Mouse (Mus musculus) forebrain, embryonic 13.5 days (tissue): ENCODE data around the gene Zfp568. TPM values are rescaled to one million over a fixed set of nuclear protein-coding genes. Genes with fewer than 3 reads are reported as not detected.

Source experiments
- ATAC-seq: fragments of 200-750 bp; cut with Nextera tagmentation; 2 replicates; pipeline ENCODE4 v1.8.0; 2017
- H3K27ac ChIP-seq: fragments of 300-500 bp; sonication (generic); 2 replicates; pipeline ENCODE4 v1.5.1; 2015; ENCODE audit warnings: inconsistent platforms, mild to moderate bottlenecking, moderate library complexity
- H3K27me3 ChIP-seq: fragments of 300-500 bp; sonication (generic); 2 replicates; pipeline ENCODE4 v1.6.1; 2015; ENCODE audit warnings: mild to moderate bottlenecking, inconsistent platforms
- H3K36me3 ChIP-seq: fragments of 300-500 bp; sonication (generic); 2 replicates; pipeline ENCODE4 v1.6.1; 2015; ENCODE audit warnings: mild to moderate bottlenecking, inconsistent platforms; ENCODE audit not compliant: poor library complexity, severe bottlenecking
- H3K4me1 ChIP-seq: fragments of 300-500 bp; sonication (generic); 2 replicates; pipeline ENCODE4 v1.6.1; 2015; ENCODE audit warnings: inconsistent platforms
- H3K4me2 ChIP-seq: fragments of 300-500 bp; sonication (generic); 2 replicates; pipeline ENCODE4 v1.6.1; 2015; ENCODE audit warnings: inconsistent platforms, mild to moderate bottlenecking, moderate library complexity
- H3K4me3 ChIP-seq: fragments of 300-500 bp; sonication (generic); 2 replicates; pipeline ENCODE4 v1.5.1; 2015; ENCODE audit warnings: mild to moderate bottlenecking, inconsistent platforms
- H3K9ac ChIP-seq: fragments of 300-500 bp; sonication (generic); 2 replicates; pipeline ENCODE4 v1.6.1; 2015; ENCODE audit warnings: mild to moderate bottlenecking, inconsistent platforms
- H3K9me3 ChIP-seq: fragments of 300-500 bp; sonication (generic); replicated peaks from 2 replicates; pipeline ENCODE4 v1.6.1; 2016; ENCODE audit warnings: inconsistent platforms
- WGBS: fragments of 180-500 bp; shearing (Covaris S2); methylation state at CpG from one replicate; pipeline ENCODE4 v1.1.7; 2015; 5-methylcytosine and 5-hydroxymethylcytosine counted together
- polyA plus RNA-seq: library from polyadenylated mRNA; unstranded; fragments of >200 nt; fragmentation: Nextera tagmentation; extraction: Ambion mirVana; gene quantifications from 2 replicates; pipeline ENCODE4 v1.2.1, GENCODE M21; 2015

The Zfp568 gene
- 5.7 and 6.0 TPM in 2 replicates for polyA plus RNA-seq

GRCm38 (mm10) chr7:29983690-29984380 lies at the start of gene Zfp568:
Gene Zfp568, plus strand, starts transcription at chr7:29983955.
- under 1% methylated on average over 62 of the region's 62 CpGs for WGBS
- Histone ChIP-seq H3K4me2 (peak within 1 kb of the TSS; percentile 73), H3K27ac (peak within 1 kb of the TSS; percentile 92), H3K27me3 (no peaks in the 10 kb centered on the region), H3K4me1 (peaks cover 19% of the 10 kb centered on the region), H3K36me3 (peaks cover 20% of the 10 kb centered on the region), H3K9me3 (no peaks in the 10 kb centered on the region), H3K4me3 (peak within 1 kb of the TSS; percentile 84), H3K9ac (peak within 1 kb of the TSS; percentile 89)
- peak; percentile 97 for ATAC-seq

GRCm38 (mm10) chr7:29938856-29939255 lies 44.9 kb upstream of the Zfp568 start:
- ATAC-seq, result no peak
- Histone ChIP-seq H3K36me3 (peaks cover 63% of the 10 kb centered on the region), H3K4me2 (no peak overlapping the region)

DNA sequence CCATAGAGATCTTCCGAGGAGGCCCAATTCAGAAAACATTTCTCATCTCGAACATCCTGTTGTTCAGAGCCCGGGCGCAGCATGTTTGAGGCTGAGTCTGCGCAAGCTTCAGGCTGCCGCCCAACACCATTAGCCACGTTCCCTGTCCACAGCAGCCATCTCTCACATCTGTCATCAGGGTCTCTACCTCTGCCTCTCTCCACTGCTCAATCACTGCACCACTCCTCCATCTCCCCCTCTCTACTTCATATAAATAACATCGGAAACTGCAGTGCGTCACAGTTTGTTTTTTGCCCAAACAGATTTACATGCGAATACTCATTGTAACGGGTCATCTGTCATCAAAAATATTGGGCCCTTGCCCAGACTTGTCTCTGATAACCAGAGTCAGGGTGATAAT lies 42.7 kb upstream of the Zfp568 start:
- no peaks in the 10 kb centered on the region for H3K27me3 ChIP-seq
- H3K4me3 ChIP-seq, result no peak overlapping the region
- peaks cover 41% of the 10 kb centered on the region for H3K36me3 ChIP-seq
- 0 out of 2 replicates have a peak overlapping the region, but pooled peaks have one; percentile 8 for H3K9ac ChIP-seq
- H3K4me2 ChIP-seq, result no peak overlapping the region
- 89% methylated on average over 11 of the region's 11 CpGs for WGBS
- no peaks in the 10 kb centered on the region for H3K9me3 ChIP-seq
- ATAC-seq, result no peak
- peaks cover 3% of the 10 kb centered on the region; the same call in 1 of the 2 replicates for H3K4me1 ChIP-seq
- H3K27ac ChIP-seq, result no peak overlapping the region

More at GRCm38 (mm10) chr7:29938856-29939255, 44.9 kb upstream of the Zfp568 start:
- no peak overlapping the region for H3K4me3 ChIP-seq
- no peak overlapping the region for H3K27ac ChIP-seq
- peaks cover 3% of the 10 kb centered on the region; the same call in 1 of the 2 replicates for H3K4me1 ChIP-seq
- 84% methylated on average over 6 of the region's 6 CpGs for WGBS
- H3K9ac ChIP-seq, result no peak overlapping the region
- no peaks in the 10 kb centered on the region for H3K27me3 ChIP-seq
- H3K9me3 ChIP-seq, result no peaks in the 10 kb centered on the region

- H3K27ac ChIP-seq, result no peak overlapping the region
- H3K9me3 ChIP-seq, result no peaks in the 10 kb centered on the region
- no peak overlapping the region for H3K4me2 ChIP-seq
- ATAC-seq, result no peak
- H3K4me3 ChIP-seq, result no peak overlapping the region
- WGBS, result 37% methylated on average over 2 of the region's 2 CpGs
- H3K4me1 ChIP-seq, result peaks cover 3% of the 10 kb centered on the region; the same call in 1 of the 2 replicates
- no peak overlapping the region for H3K9ac ChIP-seq
- no peaks in the 10 kb centered on the region for H3K27me3 ChIP-seq
- peaks cover 30% of the 10 kb centered on the region for H3K36me3 ChIP-seq
Measured at GRCm38 (mm10) chr7:29942740-29943139, 41.0 kb upstream of the Zfp568 start.

DNA sequence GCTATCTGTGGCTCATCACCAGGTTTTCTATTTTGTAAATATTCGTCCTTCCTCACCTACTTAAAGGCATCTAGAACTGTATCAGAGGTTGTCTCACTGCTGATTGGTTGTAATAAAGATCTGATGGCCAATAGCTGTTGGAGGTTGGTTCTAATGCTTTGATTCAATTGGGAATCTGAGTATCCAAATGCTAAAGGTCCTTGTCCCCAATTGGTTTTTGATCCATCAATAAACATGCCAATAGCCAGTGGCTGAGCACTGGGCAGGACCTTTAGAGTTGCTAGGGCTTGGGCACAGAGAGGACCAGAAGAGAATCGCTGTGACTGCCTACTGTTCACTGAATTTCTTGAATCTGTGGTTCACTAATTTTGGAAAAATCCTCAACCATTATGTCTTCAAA lies 40.0 kb upstream of the Zfp568 start:
- H3K27ac ChIP-seq, result no peak overlapping the region
- H3K9me3 ChIP-seq, result no peaks in the 10 kb centered on the region
- ATAC-seq, result no peak
- H3K4me2 ChIP-seq, result no peak overlapping the region
- H3K27me3 ChIP-seq, result no peaks in the 10 kb centered on the region
- no peak overlapping the region for H3K9ac ChIP-seq
- H3K4me3 ChIP-seq, result no peak overlapping the region
- H3K4me1 ChIP-seq, result peaks cover 3% of the 10 kb centered on the region; the same call in 1 of the 2 replicates
- peaks cover 32% of the 10 kb centered on the region for H3K36me3 ChIP-seq
- WGBS, result 80% methylated on average over 2 of the region's 2 CpGs

- Histone ChIP-seq H3K9me3 (no peaks in the 10 kb centered on the region), H3K36me3 (peaks cover 32% of the 10 kb centered on the region), H3K9ac (no peak overlapping the region), H3K4me3 (no peak overlapping the region), H3K4me2 (no peak overlapping the region), H3K27ac (no peak overlapping the region), H3K27me3 (no peaks in the 10 kb centered on the region), H3K4me1 (peaks cover 3% of the 10 kb centered on the region; the same call in 1 of the 2 replicates)
- no peak for ATAC-seq
- WGBS, result 66% methylated on average over 2 of the region's 2 CpGs
Measured at GRCm38 (mm10) chr7:29944201-29944600, 39.6 kb upstream of the Zfp568 start.

DNA sequence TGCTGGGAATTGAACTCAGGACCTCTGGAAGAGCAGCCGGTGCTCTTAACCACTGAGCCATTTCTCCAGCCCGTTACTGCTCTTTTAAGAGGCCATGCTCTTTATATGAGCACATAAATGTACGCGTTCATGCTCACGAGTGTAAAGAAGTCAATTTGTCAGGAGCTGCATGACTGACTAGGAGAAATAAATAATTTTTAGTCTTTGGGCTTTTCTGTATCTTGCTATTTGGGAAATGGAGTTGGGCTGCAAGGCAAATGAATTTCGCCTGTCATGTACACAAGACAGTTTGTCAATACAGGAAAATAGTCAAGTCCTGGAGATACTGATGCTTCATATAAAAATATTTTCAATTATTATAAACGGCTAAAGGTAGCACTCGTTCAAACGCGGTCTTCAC lies 30.7 kb upstream of the Zfp568 start:
- no peak for ATAC-seq
- WGBS, result 44% methylated on average over 10 of the region's 10 CpGs
- Histone ChIP-seq H3K4me1 (peaks cover 15% of the 10 kb centered on the region), H3K4me2 (peak overlapping the region; percentile 66), H3K27ac (peak overlapping the region; percentile 95), H3K36me3 (peaks cover 23% of the 10 kb centered on the region), H3K9me3 (no peaks in the 10 kb centered on the region), H3K9ac (peak overlapping the region; percentile 91), H3K27me3 (no peaks in the 10 kb centered on the region), H3K4me3 (peak overlapping the region; percentile 77)

- no peaks in the 10 kb centered on the region for H3K9me3 ChIP-seq
- H3K27ac ChIP-seq, result peak within 1 kb of the TSS; percentile 95
- peak within 1 kb of the TSS; percentile 66 for H3K4me2 ChIP-seq
- peak within 1 kb of the TSS; percentile 91 for H3K9ac ChIP-seq
- H3K27me3 ChIP-seq, result no peaks in the 10 kb centered on the region
- H3K36me3 ChIP-seq, result peaks cover 21% of the 10 kb centered on the region
- peaks cover 15% of the 10 kb centered on the region for H3K4me1 ChIP-seq
- under 1% methylated on average over 52 of the region's 52 CpGs for WGBS
- peak; percentile 95 for ATAC-seq
- peak within 1 kb of the TSS; percentile 77 for H3K4me3 ChIP-seq
Measured at GRCm38 (mm10) chr7:29953513-29954401, 30.0 kb upstream of the Zfp568 start, which contains the start of gene Zfp74. Gene Zfp74, minus strand, starts transcription at chr7:29954089.

DNA sequence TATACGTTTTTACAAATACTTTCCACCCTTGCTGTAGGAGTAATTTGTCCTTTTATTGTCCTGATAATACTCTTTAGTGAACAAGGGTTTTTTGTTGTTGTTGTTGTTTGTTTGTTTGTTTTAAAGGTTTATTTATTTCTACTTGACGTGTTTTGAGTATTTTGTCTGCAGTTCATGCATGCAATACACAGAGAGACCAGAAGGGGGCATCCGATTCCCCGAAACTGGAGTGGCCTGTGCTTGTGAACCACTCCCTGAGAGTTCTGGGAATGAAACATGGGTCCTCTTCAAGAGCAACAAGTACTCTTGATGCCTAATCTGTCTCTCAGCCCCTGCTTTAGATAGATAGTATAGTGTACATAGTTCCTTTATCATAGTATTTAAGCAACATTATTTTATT lies 29.0 kb upstream of the Zfp568 start:
- WGBS, result 24% methylated on average over 4 of the region's 4 CpGs
- H3K4me3 ChIP-seq, result no peak overlapping the region; the same call in 1 of the 2 replicates
- H3K9me3 ChIP-seq, result no peaks in the 10 kb centered on the region
- no peak overlapping the region for H3K27ac ChIP-seq
- peaks cover 15% of the 10 kb centered on the region for H3K4me1 ChIP-seq
- H3K4me2 ChIP-seq, result peak overlapping the region; percentile 66
- no peak for ATAC-seq
- no peak overlapping the region for H3K9ac ChIP-seq
- H3K36me3 ChIP-seq, result peaks cover 16% of the 10 kb centered on the region
- H3K27me3 ChIP-seq, result no peaks in the 10 kb centered on the region

- peaks cover 2% of the 10 kb centered on the region; the same call in 1 of the 2 replicates for H3K36me3 ChIP-seq
- no peak overlapping the region for H3K27ac ChIP-seq
- no peaks in the 10 kb centered on the region for H3K9me3 ChIP-seq
- no peak overlapping the region for H3K9ac ChIP-seq
- WGBS, result 65% methylated on average over 9 of the region's 10 CpGs
- peaks cover 15% of the 10 kb centered on the region for H3K4me1 ChIP-seq
- H3K4me3 ChIP-seq, result no peak overlapping the region
- ATAC-seq, result no peak
- H3K27me3 ChIP-seq, result no peaks in the 10 kb centered on the region
- H3K4me2 ChIP-seq, result no peak overlapping the region
Measured at GRCm38 (mm10) chr7:29956257-29956656, 27.5 kb upstream of the Zfp568 start.

DNA sequence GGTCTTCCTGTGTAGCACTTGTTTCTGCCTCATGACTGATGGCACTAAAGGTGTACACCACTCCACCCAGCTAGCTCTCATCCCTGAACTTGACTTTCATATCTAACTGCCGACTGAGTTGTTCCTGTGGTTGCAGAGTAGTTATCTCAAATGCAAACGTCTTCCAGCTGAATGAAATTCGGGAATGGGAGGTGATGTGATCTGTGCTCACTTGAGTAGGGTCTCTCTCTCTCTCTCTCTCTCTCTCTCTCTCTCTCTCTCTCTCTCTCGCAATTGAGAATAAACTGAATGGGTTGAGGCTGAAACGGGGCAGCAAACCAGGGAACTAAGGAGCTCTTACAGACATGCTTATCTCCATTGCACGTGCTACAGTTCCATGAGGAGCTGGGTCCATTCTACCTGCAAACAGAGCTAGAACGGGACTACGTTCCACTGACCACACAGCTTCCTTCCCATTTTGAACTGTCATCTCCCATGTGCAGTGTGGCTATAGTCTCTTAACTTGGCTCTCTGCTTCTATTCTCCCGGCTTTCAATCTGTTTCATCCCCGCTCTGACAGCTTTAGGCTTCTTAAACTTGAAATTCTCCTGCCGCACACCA lies 25.5 kb upstream of the Zfp568 start:
- ATAC-seq, result no peak
- no peaks in the 10 kb centered on the region for H3K9me3 ChIP-seq
- H3K4me2 ChIP-seq, result no peak overlapping the region
- no peak overlapping the region for H3K27ac ChIP-seq
- H3K4me3 ChIP-seq, result no peak overlapping the region
- peaks cover 4% of the 10 kb centered on the region for H3K4me1 ChIP-seq
- H3K36me3 ChIP-seq, result no peaks in the 10 kb centered on the region
- H3K27me3 ChIP-seq, result no peaks in the 10 kb centered on the region
- no peak overlapping the region for H3K9ac ChIP-seq
- WGBS, result 86% methylated on average over 11 of the region's 11 CpGs
